Mouse (Mus musculus) cerebellum, adult 2 months (tissue): ENCODE data around the gene Hadhb. TPM values are rescaled to one million over a fixed set of nuclear protein-coding genes. Genes with fewer than 3 reads are reported as not detected.

ENCODE experiments used
- DNase-seq, 2 experiments: peaks; one replicate each; pipeline ENCODE4 v3.0.0; 2021
- H3K27ac ChIP-seq: fragments of 200-500 bp; 2 replicates; pipeline ENCODE4 v1.5.1; 2012; ENCODE audit warnings: low read length, control low read depth, inconsistent platforms; ENCODE audit not compliant: insufficient read depth
- H3K27me3 ChIP-seq: fragments of 200-500 bp; 2 replicates; pipeline ENCODE4 v1.6.1; 2012; ENCODE audit warnings: inconsistent platforms, mild to moderate bottlenecking, low read length, moderate library complexity; ENCODE audit not compliant: control insufficient read depth, insufficient read depth
- H3K4me1 ChIP-seq: fragments of 200-500 bp; 2 replicates; pipeline ENCODE4 v1.6.1; 2011; ENCODE audit warnings: low read length; ENCODE audit not compliant: control insufficient read depth, insufficient read depth
- H3K4me3 ChIP-seq: fragments of 200-500 bp; replicated peaks from 2 replicates; pipeline ENCODE3; 2011; ENCODE audit warnings: mild to moderate bottlenecking, low read depth, low read length, control low read depth; ENCODE audit not compliant: insufficient read depth
- CTCF ChIP-seq: fragments of 200-500 bp; IDR thresholded peaks from 2 replicates; pipeline ENCODE4 v1.5.1; 2011; ENCODE audit warnings: low read depth, mild to moderate bottlenecking, control low read depth, low read length, moderate library complexity, borderline replicate concordance; ENCODE audit not compliant: insufficient read depth
- POLR2A ChIP-seq: fragments of 200-500 bp; IDR thresholded peaks from 2 replicates; pipeline ENCODE4 v1.6.1; 2011; ENCODE audit warnings: low read length, control low read depth, borderline replicate concordance; ENCODE audit not compliant: insufficient read depth
- WGBS: fragments of 180-500 bp; shearing (Covaris S2); methylation state at CpG from one replicate; pipeline ENCODE4 v1.1.7; 2018; 5-methylcytosine and 5-hydroxymethylcytosine counted together
- polyA plus RNA-seq: library from polyadenylated mRNA; depleted of rRNA; stranded (reverse); fragments of >200 nt; gene quantifications from 2 replicates; pipeline ENCODE4 v1.2.3, GENCODE M21; 2012

Hadhb gene
- polyA plus RNA-seq, 1 experiment = 148 TPM

DNA sequence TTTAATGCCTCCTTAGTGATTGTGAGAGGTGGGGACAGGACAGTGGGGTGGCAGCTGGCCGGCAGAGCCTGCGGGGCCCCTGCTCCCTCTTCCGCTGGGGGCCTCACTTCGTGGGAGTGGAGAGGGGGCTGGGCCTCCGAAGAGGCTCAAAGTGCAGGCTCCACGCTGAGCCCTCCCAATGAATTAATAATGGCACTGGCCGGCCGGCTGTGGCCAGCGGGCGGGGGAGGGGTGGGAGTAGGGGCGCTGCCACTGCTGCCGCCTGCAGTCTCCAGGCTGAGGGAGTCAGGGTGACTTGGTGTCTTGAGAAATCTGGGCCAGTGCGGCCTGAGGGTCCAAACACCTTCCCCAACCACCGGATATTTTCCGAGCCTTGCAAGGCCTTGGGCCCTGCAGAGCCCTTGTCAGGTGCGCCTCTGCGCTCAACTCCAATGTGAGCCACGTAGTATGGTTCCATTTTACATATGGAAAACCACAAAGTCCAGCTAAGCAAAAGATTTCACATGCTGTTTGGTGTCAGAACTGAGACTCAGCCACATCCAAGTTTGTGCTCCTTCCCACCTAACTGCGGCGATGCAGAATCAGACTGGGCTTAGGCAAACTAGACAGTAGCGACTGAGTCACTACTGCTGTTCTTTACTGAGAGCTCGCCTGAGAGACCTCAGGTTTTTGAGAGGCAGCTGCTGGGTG lies 44.5 kb upstream of the Hadhb start:
- H3K4me3 ChIP-seq = no peak overlapping the region
- WGBS = 34% methylated on average over 22 of the region's 22 CpGs
- H3K27me3 ChIP-seq = peaks cover under 1% of the 10 kb centered on the region; the same call in 1 of the 2 replicates
- no peak for TF ChIP-seq POLR2A
- TF ChIP-seq CTCF = no peak
- no peak overlapping the region for H3K27ac ChIP-seq
- H3K4me1 ChIP-seq = no peaks in the 10 kb centered on the region
- DNase-seq = no peak

DNA sequence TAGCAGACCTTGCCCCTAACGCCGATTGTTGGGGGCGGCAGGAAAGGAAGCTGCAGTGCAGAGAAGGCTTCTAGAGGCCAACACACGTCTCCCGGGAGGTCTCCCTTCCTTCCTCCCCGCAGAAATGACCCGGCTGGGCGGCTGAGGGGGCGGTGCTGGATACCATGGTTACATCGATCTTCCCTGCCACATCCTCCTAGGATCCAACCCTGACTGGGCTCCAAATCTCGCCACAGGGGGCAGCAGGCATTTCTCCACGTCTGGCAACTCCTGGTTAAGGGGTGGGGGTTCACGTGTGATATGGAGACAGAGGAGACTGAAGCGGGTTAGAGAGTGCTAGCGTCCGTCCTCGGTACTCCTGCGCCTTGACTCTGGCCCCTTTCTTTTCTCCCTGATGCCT lies 43.9 kb upstream of the Hadhb start:
- WGBS = 13% methylated on average over 18 of the region's 18 CpGs
- DNase-seq = peak in 1 of 2 experiments; percentile 27
- TF ChIP-seq POLR2A (no peak), CTCF (no peak)
- Histone ChIP-seq H3K27ac (no peak overlapping the region), H3K4me1 (no peaks in the 10 kb centered on the region), H3K27me3 (no peaks in the 10 kb centered on the region), H3K4me3 (no peak overlapping the region)

DNA sequence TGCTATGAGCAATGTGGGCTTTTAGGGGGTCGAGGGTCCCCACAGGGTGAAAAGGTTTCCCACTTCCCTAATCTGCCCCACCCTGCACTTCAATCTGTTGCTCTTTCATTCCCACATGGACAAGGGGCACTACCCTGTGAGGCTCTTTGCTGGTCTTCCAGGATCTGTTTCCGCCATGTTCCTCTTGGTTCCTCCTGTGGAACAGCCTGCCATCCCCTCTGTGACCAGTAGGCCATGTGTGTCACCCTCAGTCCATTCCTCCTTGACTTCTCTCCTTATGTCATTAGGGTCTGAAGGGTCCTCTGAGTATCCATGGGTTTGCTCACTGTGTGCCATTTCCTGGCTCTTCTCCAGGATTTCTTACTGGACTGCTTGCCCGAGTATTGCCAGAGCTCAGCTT lies 43.3 kb upstream of the Hadhb start:
- no peak overlapping the region for H3K4me3 ChIP-seq
- WGBS = 73% methylated on average over 3 of the region's 3 CpGs
- no peaks in the 10 kb centered on the region for H3K27me3 ChIP-seq
- TF ChIP-seq POLR2A (no peak), CTCF (no peak)
- H3K27ac ChIP-seq = no peak overlapping the region
- H3K4me1 ChIP-seq = no peaks in the 10 kb centered on the region
- DNase-seq = no peak

DNA sequence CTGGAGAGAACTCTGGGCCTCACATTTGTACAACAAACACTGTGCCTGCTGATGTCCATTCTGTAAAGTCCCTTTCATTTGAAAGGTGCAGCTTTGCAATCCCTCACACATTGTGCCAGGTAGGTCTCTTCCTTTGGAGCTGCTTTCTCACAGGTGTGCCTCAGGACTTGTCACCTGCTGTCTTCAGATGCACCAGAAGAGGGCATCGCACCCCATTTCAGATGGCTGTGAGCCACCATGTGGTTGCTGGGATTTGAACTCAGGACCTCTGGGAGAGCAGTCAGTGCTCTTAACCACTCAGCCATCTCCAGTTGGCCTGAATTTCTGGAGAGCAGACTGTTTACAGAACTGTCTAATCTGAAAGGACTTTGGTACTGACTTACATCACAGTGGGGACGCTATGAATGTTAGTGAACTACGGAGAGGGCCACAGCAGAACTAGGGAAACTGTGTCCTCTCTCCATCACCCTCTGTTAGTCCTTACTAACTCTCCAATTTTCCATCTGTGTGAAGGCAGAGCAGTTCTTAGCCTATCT lies 42.4 kb upstream of the Hadhb start:
- no peaks in the 10 kb centered on the region for H3K4me1 ChIP-seq
- DNase-seq = no peak

DNA sequence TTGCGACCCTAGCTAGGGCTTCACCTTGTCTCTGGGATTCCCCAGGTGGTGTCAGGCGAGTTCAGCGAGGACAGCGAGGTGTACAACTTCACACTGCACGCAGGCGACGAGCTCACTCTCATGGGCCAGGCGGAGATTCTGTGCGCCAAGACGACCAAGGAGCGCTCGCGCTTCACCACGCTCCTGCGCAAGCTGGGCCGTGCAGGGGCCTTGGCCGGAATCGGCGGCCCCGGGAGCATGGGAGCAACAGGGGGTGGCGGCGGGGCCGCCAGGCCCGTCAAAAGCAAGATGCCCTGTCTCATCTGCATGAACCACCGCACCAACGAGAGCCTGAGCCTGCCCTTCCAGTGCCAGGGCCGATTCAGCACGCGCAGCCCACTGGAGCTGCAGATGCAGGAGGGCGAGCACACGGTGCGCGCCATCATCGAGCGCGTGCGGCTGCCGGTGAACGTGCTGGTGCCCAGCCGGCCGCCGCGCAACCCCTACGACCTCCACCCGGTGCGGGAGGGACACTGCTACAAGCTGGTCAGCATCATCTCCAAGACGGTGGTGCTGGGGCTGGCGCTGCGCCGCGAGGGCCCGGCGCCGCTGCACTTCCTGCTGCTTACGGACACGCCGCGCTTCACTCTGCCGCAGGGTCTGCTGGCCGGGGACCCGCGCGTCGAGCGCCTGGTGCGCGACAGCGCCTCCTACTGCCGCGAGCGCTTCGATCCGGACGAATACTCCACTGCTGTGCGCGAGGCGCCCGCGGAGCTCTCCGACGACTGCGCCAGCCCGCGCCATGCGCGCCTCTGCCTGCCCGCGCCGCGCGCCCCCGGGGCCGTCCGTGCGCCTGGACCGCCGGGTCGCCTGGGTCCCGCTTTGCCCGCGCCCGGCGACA lies 40.9 kb upstream of the Hadhb start:
- 2% methylated on average over 103 of the region's 103 CpGs for WGBS
- H3K4me3 ChIP-seq = peak overlapping the region; percentile 41
- no peaks in the 10 kb centered on the region for H3K27me3 ChIP-seq
- H3K4me1 ChIP-seq = peaks cover 2% of the 10 kb centered on the region; the same call in 1 of the 2 replicates
- DNase-seq = peak; percentile 47 to 49
- TF ChIP-seq CTCF (peak; percentile 39; the same call in 1 of the 2 replicates), POLR2A (no peak)
- H3K27ac ChIP-seq = no peak overlapping the region

More for the DNA sequence above, 42.4 kb upstream of the Hadhb start:
- WGBS = 87% methylated on average over 3 of the region's 3 CpGs
- Histone ChIP-seq H3K27ac (no peak overlapping the region), H3K27me3 (no peaks in the 10 kb centered on the region), H3K4me3 (no peak overlapping the region)
- TF ChIP-seq CTCF = peak; percentile 15; the same call in 1 of the 2 replicates
- no peak for TF ChIP-seq POLR2A

DNA sequence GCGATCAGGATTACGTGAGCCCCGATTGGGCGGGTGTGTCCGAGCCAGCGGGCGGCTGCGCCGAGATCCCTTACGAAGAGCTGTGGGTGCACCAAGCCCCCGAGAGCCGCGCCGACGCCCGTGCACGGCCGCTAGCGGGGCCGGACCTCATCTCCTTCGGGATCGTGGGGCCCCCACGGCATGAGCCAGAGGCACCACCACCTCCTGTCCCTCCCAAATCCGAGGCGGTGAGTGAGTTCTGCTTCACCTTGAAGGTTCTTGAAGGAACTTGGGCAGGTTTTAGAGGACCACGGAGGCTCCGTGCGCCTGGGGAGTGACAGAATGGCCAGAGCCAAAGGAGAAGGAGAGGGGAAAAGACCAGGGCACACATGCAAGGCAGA lies 40.3 kb upstream of the Hadhb start:
- Histone ChIP-seq H3K4me3 (peak overlapping the region; percentile 6), H3K27me3 (no peaks in the 10 kb centered on the region), H3K27ac (no peak overlapping the region), H3K4me1 (peaks cover 4% of the 10 kb centered on the region; the same call in 1 of the 2 replicates)
- DNase-seq = no peak
- WGBS = 4% methylated on average over 28 of the region's 28 CpGs
- TF ChIP-seq CTCF = no peak
- no peak for TF ChIP-seq POLR2A

DNA sequence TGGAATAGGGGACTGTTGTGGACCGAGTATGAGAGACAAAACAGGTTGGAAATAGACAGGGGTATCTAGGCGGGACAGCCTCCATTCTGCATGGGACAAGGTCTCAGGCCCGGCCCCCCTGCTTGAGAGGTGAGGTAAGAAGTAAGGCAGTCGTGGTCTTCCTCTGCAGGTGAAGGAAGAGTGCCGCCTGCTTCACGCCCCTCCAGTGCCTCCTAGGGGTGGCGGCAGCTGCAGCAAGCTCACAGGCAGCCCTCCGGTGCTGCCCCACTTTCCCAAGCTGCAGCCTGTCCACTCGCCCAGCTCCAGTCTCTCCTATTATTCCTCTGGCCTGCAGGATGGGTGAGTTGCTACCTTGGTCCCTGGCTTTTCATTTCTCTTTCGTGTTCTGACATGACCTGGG lies 39.3 kb upstream of the Hadhb start:
- Histone ChIP-seq H3K4me3 (no peak overlapping the region), H3K27ac (no peak overlapping the region), H3K27me3 (no peaks in the 10 kb centered on the region), H3K4me1 (peaks cover 4% of the 10 kb centered on the region; the same call in 1 of the 2 replicates)
- 64% methylated on average over 10 of the region's 10 CpGs for WGBS
- DNase-seq = no peak
- TF ChIP-seq POLR2A (no peak), CTCF (no peak)
